Mouse (Mus musculus) gastrocnemius, adult 2 months (tissue): ENCODE data around the gene Fam222a. TPM values are rescaled to one million over a fixed set of nuclear protein-coding genes. Genes with fewer than 3 reads are reported as not detected.
A peak's percentile ranks its signal among the peaks of the same experiment; 100 is the strongest.

Experiments used
- DNase-seq: peaks from one replicate; pipeline ENCODE4 v3.0.0; 2022
- H3K27ac ChIP-seq: fragments of 200-600 bp; 2 replicates; pipeline ENCODE4 v1.8.1; 2022; ENCODE audit warnings: mild to moderate bottlenecking
- H3K4me3 ChIP-seq: fragments of 200-600 bp; 2 replicates; pipeline ENCODE4 v1.8.1; 2022; ENCODE audit warnings: mild to moderate bottlenecking, moderate library complexity
- CTCF ChIP-seq: fragments of 200-600 bp; IDR thresholded peaks from 2 replicates; pipeline ENCODE4 v1.8.1; 2022; ENCODE audit warnings: antibody characterized with exemption, mild to moderate bottlenecking, moderate library complexity
- intact Hi-C: fragments of 180-260 bp; cut with DNase I; formaldehyde crosslinking; loops from one replicate; pipeline ENCODE4 v1.15.1; 2025
- total RNA-seq, 2 experiments: library from RNA; stranded (reverse); gene quantifications; 2 replicates each; pipeline ENCODE4 v1.2.3; 2021

Fam222a gene
- total RNA-seq, 2 experiments from 2014 or later = 0.18 to 1.1 TPM

- TF ChIP-seq CTCF = no peak
- intact Hi-C loops = no loop called here
Measured at GRCm38 (mm10) chr5:114549770-114550169, 18.0 kb upstream of the Fam222a start.

GRCm38 (mm10) chr5:114550431-114550830 lies 17.4 kb upstream of the Fam222a start:
- no peak for TF ChIP-seq CTCF
- intact Hi-C loops = no loop called here
- no peak overlapping the region for H3K4me3 ChIP-seq
- no peak for DNase-seq
- H3K27ac ChIP-seq = no peak overlapping the region

More at GRCm38 (mm10) chr5:114549770-114550169, 18.0 kb upstream of the Fam222a start:
- DNase-seq = no peak
- Histone ChIP-seq H3K27ac (no peak overlapping the region), H3K4me3 (no peak overlapping the region)

DNA sequence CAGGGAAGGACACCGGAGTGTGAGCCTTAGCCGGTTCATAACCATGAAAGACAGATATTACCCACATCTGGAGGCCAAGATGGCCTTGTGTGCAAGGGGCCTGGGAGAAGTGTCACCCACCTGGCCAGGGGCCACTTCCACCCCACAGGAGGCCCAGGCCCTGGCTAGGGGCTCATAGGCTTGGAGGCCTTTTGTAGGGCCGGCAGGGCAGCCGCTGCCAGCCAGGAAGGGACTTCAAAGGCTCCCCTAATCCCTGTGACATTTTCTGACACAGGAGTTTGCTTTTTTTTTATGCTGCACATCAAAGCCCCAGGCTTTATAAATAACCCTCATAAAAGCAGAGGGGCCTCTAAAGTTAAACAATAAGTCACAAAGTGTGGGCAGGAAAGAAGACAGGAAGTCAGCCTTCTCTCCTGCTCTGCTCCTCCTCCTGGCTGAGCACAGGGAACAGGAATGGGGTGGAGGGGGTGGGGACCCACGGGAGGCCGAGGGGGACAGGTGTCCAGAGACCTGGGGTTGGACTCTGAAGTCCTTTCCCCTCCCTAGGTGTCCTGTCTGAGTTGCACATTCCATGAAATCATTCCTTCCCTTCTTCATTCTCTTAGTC lies 16.8 kb upstream of the Fam222a start:
- Histone ChIP-seq H3K27ac (no peak overlapping the region), H3K4me3 (no peak overlapping the region)
- no peak for TF ChIP-seq CTCF
- DNase-seq = no peak
- intact Hi-C loops = no loop called here

GRCm38 (mm10) chr5:114552507-114553208 lies 15.2 kb upstream of the Fam222a start:
- no peak overlapping the region for H3K27ac ChIP-seq
- intact Hi-C loops = no loop called here
- no peak for DNase-seq
- no peak overlapping the region for H3K4me3 ChIP-seq
- no peak for TF ChIP-seq CTCF

DNA sequence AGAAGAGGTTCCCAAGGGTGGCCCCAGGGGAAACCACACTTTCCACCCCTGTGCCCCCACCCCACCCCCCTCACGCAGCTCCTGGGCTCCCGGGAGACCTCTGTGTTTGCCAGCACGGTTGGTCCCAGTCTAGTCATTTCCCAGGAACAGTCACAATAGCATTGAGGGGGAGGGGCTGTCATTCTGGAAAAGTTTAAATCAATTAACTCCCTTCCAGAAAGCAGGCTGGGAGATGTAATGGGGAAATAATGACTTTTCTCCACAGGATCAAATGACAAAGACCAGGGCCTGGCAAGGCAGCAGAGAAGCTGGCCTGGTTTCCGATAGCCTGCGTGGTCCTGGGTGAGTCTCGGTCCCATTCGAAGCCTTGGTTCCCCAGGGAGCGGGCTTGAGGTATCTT lies 14.1 kb upstream of the Fam222a start:
- Histone ChIP-seq H3K4me3 (no peak overlapping the region), H3K27ac (no peak overlapping the region)
- no peak for TF ChIP-seq CTCF
- DNase-seq = no peak
- intact Hi-C loops = no loop called here

GRCm38 (mm10) chr5:114555424-114555823 lies 12.4 kb upstream of the Fam222a start:
- intact Hi-C loops = no loop called here

GRCm38 (mm10) chr5:114556109-114556508 lies 11.7 kb upstream of the Fam222a start:
- intact Hi-C loops = no loop called here
- TF ChIP-seq CTCF = no peak
- Histone ChIP-seq H3K27ac (no peak overlapping the region), H3K4me3 (no peak overlapping the region)
- DNase-seq = no peak

More at GRCm38 (mm10) chr5:114555424-114555823, 12.4 kb upstream of the Fam222a start:
- Histone ChIP-seq H3K4me3 (no peak overlapping the region), H3K27ac (no peak overlapping the region)
- no peak for DNase-seq
- TF ChIP-seq CTCF = peak; percentile 35; the same call in 1 of the 2 replicates

- no peak for TF ChIP-seq CTCF
- H3K4me3 ChIP-seq = no peak overlapping the region
- DNase-seq = no peak
- no peak overlapping the region for H3K27ac ChIP-seq
- intact Hi-C loops = no loop called here
Measured at GRCm38 (mm10) chr5:114557765-114558731, 9.8 kb upstream of the Fam222a start.

- no peak for DNase-seq
Measured at GRCm38 (mm10) chr5:114560533-114560936, 7.3 kb upstream of the Fam222a start.

DNA sequence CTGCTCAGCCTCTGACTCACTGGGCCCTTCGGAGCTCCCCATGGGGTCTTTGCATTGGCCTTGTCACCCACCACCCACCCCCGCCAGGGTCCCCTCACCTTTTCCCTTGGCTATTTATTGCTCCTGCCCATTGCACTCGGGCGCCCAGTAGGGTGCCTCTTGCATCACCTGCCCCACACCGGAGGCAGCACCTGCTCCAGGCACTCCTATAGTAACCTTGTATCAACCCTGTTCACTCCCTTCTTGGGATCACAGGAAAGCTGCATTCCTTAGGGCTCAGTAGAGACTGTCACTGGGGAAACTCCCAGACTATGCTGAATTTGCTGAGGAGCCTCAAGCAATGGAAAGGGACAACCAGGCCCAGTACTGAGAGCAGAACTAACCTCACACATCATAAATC lies 6.9 kb upstream of the Fam222a start:
- no peak for DNase-seq
- no peak overlapping the region for H3K27ac ChIP-seq
- no peak for TF ChIP-seq CTCF
- intact Hi-C loops = no loop called here
- no peak overlapping the region for H3K4me3 ChIP-seq

More at GRCm38 (mm10) chr5:114560533-114560936, 7.3 kb upstream of the Fam222a start:
- intact Hi-C loops = no loop called here
- Histone ChIP-seq H3K27ac (no peak overlapping the region), H3K4me3 (no peak overlapping the region)
- TF ChIP-seq CTCF = no peak

- H3K4me3 ChIP-seq = no peak overlapping the region
- intact Hi-C loops = no loop called here
- TF ChIP-seq CTCF = no peak
- no peak for DNase-seq
- H3K27ac ChIP-seq = no peak overlapping the region
Measured at GRCm38 (mm10) chr5:114563994-114564393, 3.8 kb upstream of the Fam222a start.

- TF ChIP-seq CTCF = no peak
- Histone ChIP-seq H3K4me3 (no peak overlapping the region), H3K27ac (no peak overlapping the region)
- intact Hi-C loops = loop anchor here (5.0 kb wide), 2 partner anchors 103 to 118 kb away; no protein-coding TSS in a partner anchor
- peak; percentile 50 for DNase-seq
Measured at GRCm38 (mm10) chr5:114565305-114565704, 2.5 kb upstream of the Fam222a start.
